Mouse (Mus musculus) heart, adult 8-10 months (tissue): ENCODE results near the gene Krtap4-7. TPM values are rescaled to one million over a fixed set of nuclear protein-coding genes. Genes with fewer than 3 reads are reported as not detected.
"Not testable (repeated sequence)": the region's sequence is repeated elsewhere in the genome, so short reads cannot be mapped to it uniquely, and the experiment has no call there.

ENCODE experiments used
- DNase-seq: peaks from one replicate; pipeline ENCODE4 v3.0.0; 2022; ENCODE audit warnings: low spot score
- total RNA-seq, 4 experiments: library from RNA; stranded (reverse); gene quantifications; 2 replicates each; pipeline ENCODE4 v1.2.4; 2022

The Krtap4-7 gene
- total RNA-seq, 4 experiments from 2014 or later, result not detected

- DNase-seq, result not testable (repeated sequence)
These were observed 46.1 kb downstream of the Krtap4-7 start, which contains the start of gene Krtap9-3 for GRCm38 (mm10) chr11:99597742-99598141. TSS of gene Krtap9-3 (minus strand) at chr11:99598105.

Other genes starting within 250 kb of the Krtap4-7 start
- not detected for gene Krt12, start 221.8 kb downstream of the Krtap4-7 start, total RNA-seq
- not detected for gene Krt20, start 205.9 kb downstream of the Krtap4-7 start, total RNA-seq
- gene Krt23, start 151.0 kb downstream of the Krtap4-7 start, total RNA-seq, result not detected
- not detected for gene Krt39, start 122.8 kb downstream of the Krtap4-7 start, total RNA-seq
- not detected for gene Krt40, start 100.9 kb downstream of the Krtap4-7 start, total RNA-seq
- gene Krtap3-3, start 93.2 kb downstream of the Krtap4-7 start, total RNA-seq, result not detected
- not detected for gene Krtap3-2, start 87.2 kb downstream of the Krtap4-7 start, total RNA-seq
- not detected for gene Gm11939, start 84.6 kb downstream of the Krtap4-7 start, total RNA-seq
- not detected for gene Krtap3-1, start 77.5 kb downstream of the Krtap4-7 start, total RNA-seq
- gene Krtap1-5, start 63.1 kb downstream of the Krtap4-7 start, total RNA-seq, result not detected
- gene Krtap1-4, start 60.4 kb downstream of the Krtap4-7 start, total RNA-seq, result not detected
- gene Krtap1-3, start 52.8 kb downstream of the Krtap4-7 start, total RNA-seq, result not detected
- not detected for gene Krtap9-3, start 46.0 kb downstream of the Krtap4-7 start, total RNA-seq
- not detected for gene Gm11938, start 40.8 kb downstream of the Krtap4-7 start, total RNA-seq
- not detected for gene Gm11937, start 33.9 kb downstream of the Krtap4-7 start, total RNA-seq
- gene Krtap2-4, start 29.2 kb downstream of the Krtap4-7 start, total RNA-seq, result not detected
- not detected for gene Gm11562, start 23.7 kb downstream of the Krtap4-7 start, total RNA-seq
- not detected for gene Krtap4-1, start 15.9 kb downstream of the Krtap4-7 start, total RNA-seq
- gene Krtap4-2, start 9.0 kb downstream of the Krtap4-7 start, total RNA-seq, result not detected
- not detected for gene Gm11555, start 6.1 kb upstream of the Krtap4-7 start, total RNA-seq
- not detected for gene Gm11563, start 14.9 kb upstream of the Krtap4-7 start, total RNA-seq
- gene Krtap4-6, start 21.9 kb upstream of the Krtap4-7 start, total RNA-seq, result not detected
- not detected for gene Gm14190, start 46.7 kb upstream of the Krtap4-7 start, total RNA-seq
- not detected for gene Gm14180, start 90.2 kb upstream of the Krtap4-7 start, total RNA-seq
- not detected for gene Gm11595, start 128.8 kb upstream of the Krtap4-7 start, total RNA-seq
- not detected for gene Krtap4-8, start 136.6 kb upstream of the Krtap4-7 start, total RNA-seq
- gene Krtap4-9, start 141.1 kb upstream of the Krtap4-7 start, total RNA-seq, result not detected
- not detected for gene Gm11596, start 149.4 kb upstream of the Krtap4-7 start, total RNA-seq
- not detected for gene Gm11569, start 154.8 kb upstream of the Krtap4-7 start, total RNA-seq
- gene Gm11554, start 160.4 kb upstream of the Krtap4-7 start, total RNA-seq, result not detected
- gene Krtap4-13, start 165.8 kb upstream of the Krtap4-7 start, total RNA-seq, result not detected
- gene Gm11564, start 171.6 kb upstream of the Krtap4-7 start, total RNA-seq, result not detected
- gene 2300003K06Rik, start 194.0 kb upstream of the Krtap4-7 start, total RNA-seq, result not detected
- gene Krtap4-16, start 207.5 kb upstream of the Krtap4-7 start, total RNA-seq, result not detected
- not detected for gene Gm11568, start 213.8 kb upstream of the Krtap4-7 start, total RNA-seq
- gene Gm11559, start 220.4 kb upstream of the Krtap4-7 start, total RNA-seq, result not detected
- gene Krtap9-1, start 229.3 kb upstream of the Krtap4-7 start, total RNA-seq, result not detected
- gene Gm11567, start 235.1 kb upstream of the Krtap4-7 start, total RNA-seq, result not detected